ENCODE assay signal across 10 mouse cellular contexts in genomic region chr15:98788972-98789660, GRCm38 (mm10). TPM values are rescaled to one million over a fixed set of nuclear protein-coding genes. Genes with fewer than 3 reads are reported as not detected.
A peak's percentile ranks its signal among the peaks of the same experiment; 100 is the strongest.
DNase-seq lines count a peak whose midpoint lies in the region; ATAC-seq and TF ChIP-seq lines count a peak whose summit lies in the region.
"Had no signal": no experiment of that assay in that cellular context is flagged by ENCODE, and none has a peak within 500 bp of the region (broad histone marks: within the 10 kb centered on the region; RNA-seq: fewer than 3 reads in every experiment).

No protein-coding gene starts in this region.

- peak overlapping the region; percentile 19; the same call in 1 of the 2 replicates for H3K4me2 ChIP-seq in forebrain, embryonic 12.5 days
- no peak overlapping the region for H3K4me2 ChIP-seq in forebrain, embryonic 16.5 days (ENCODE audit: low read length)
- H3K4me2 ChIP-seq in hindbrain, postnatal 0 days (ENCODE audit: low read depth, low read length) = no peak overlapping the region
- peak overlapping the region; percentile 37 for H3K4me2 ChIP-seq in neural tube, embryonic 12.5 days (replicated peaks)

- H3K9ac ChIP-seq in forebrain, embryonic 12.5 days = no peak overlapping the region
- no peak overlapping the region for H3K9ac ChIP-seq in forebrain, embryonic 16.5 days (replicated peaks; ENCODE audit: low read depth, low read length)
- H3K9ac ChIP-seq in hindbrain, postnatal 0 days (replicated peaks; ENCODE audit: low read length) = no peak overlapping the region
- H3K9ac ChIP-seq in neural tube, embryonic 12.5 days = 0 out of 2 replicates have a peak overlapping the region, but pooled peaks have one; percentile 29

- DNase-seq in lung, postnatal 25 days (ENCODE audit: low spot score) = peak; percentile 39
- no peak for DNase-seq in lung, postnatal 4 days
- DNase-seq in hindbrain, postnatal 0 days (ENCODE audit: low spot score) = no peak
- no peak for DNase-seq in cerebellum, postnatal 10 days

- ATAC-seq in forebrain, embryonic 12.5 days (ENCODE audit: low FRiP score) = no peak
- ATAC-seq in forebrain, embryonic 16.5 days = no peak
- no peak for ATAC-seq in hindbrain, postnatal 0 days
- no peak for ATAC-seq in neural tube, embryonic 12.5 days (ENCODE audit: low FRiP score, low read depth)
- ATAC-seq in inflammation-experienced regulatory T-cells, adult 6 months = no peak
- ATAC-seq: CD4-positive, CD25-positive, alpha-beta regulatory T cell, adult 4 months had no signal

- H3K27me3 ChIP-seq in forebrain, embryonic 12.5 days = peaks cover 98% of the 10 kb centered on the region
- H3K27me3 ChIP-seq in forebrain, embryonic 16.5 days (replicated peaks; ENCODE audit: control insufficient read depth, insufficient read depth, low read length) = peaks cover 80% of the 10 kb centered on the region
- H3K27me3 ChIP-seq in hindbrain, postnatal 0 days (ENCODE audit: insufficient read depth, low read length) = peaks cover 58% of the 10 kb centered on the region
- H3K27me3 ChIP-seq in neural tube, embryonic 12.5 days (replicated peaks) = peaks cover 87% of the 10 kb centered on the region

- peak overlapping the region; percentile 15; the same call in 1 of the 2 replicates for H3K4me3 ChIP-seq in forebrain, embryonic 12.5 days (replicated peaks)
- H3K4me3 ChIP-seq in forebrain, embryonic 16.5 days (replicated peaks; ENCODE audit: low read length) = no peak overlapping the region
- peak overlapping the region; percentile 3; the same call in 1 of the 2 replicates for H3K4me3 ChIP-seq in hindbrain, postnatal 0 days (ENCODE audit: low read length)
- H3K4me3 ChIP-seq in neural tube, embryonic 12.5 days = peak overlapping the region; percentile 16; the same call in 1 of the 2 replicates

- H3K36me3 ChIP-seq in forebrain, embryonic 12.5 days (replicated peaks) = no peaks in the 10 kb centered on the region
- H3K36me3 ChIP-seq in forebrain, embryonic 16.5 days (ENCODE audit: control insufficient read depth, insufficient read depth) = no peaks in the 10 kb centered on the region
- no peaks in the 10 kb centered on the region for H3K36me3 ChIP-seq in hindbrain, postnatal 0 days (ENCODE audit: insufficient read depth, low read length)
- H3K36me3 ChIP-seq in neural tube, embryonic 12.5 days = no peaks in the 10 kb centered on the region

- H3K4me1 ChIP-seq in forebrain, embryonic 12.5 days = peaks cover 37% of the 10 kb centered on the region
- 0 out of 2 replicates have a peak, but pooled peaks cover 11% of the 10 kb centered on the region for H3K4me1 ChIP-seq in forebrain, embryonic 16.5 days (replicated peaks; ENCODE audit: control insufficient read depth, insufficient read depth, low read length)
- 0 out of 2 replicates have a peak, but pooled peaks cover 7% of the 10 kb centered on the region for H3K4me1 ChIP-seq in hindbrain, postnatal 0 days (ENCODE audit: insufficient read depth, low read length)
- peaks cover 25% of the 10 kb centered on the region for H3K4me1 ChIP-seq in neural tube, embryonic 12.5 days

- 10% methylated on average over 24 of the region's 24 CpGs for WGBS in forebrain, embryonic 12.5 days
- WGBS in forebrain, embryonic 16.5 days = 8% methylated on average over 24 of the region's 24 CpGs
- WGBS in hindbrain, postnatal 0 days = 10% methylated on average over 24 of the region's 24 CpGs
- 9% methylated on average over 24 of the region's 24 CpGs for WGBS in neural tube, embryonic 12.5 days

- no peak overlapping the region for H3K27ac ChIP-seq in forebrain, embryonic 12.5 days
- H3K27ac ChIP-seq in forebrain, embryonic 16.5 days (ENCODE audit: low read length) = no peak overlapping the region
- H3K27ac ChIP-seq in hindbrain, postnatal 0 days = no peak overlapping the region
- no peak overlapping the region for H3K27ac ChIP-seq in neural tube, embryonic 12.5 days

- 0 out of 2 replicates have a peak, but pooled peaks cover 5% of the 10 kb centered on the region for H3K9me3 ChIP-seq in forebrain, embryonic 12.5 days
- peaks cover 4% of the 10 kb centered on the region; the same call in 1 of the 2 replicates for H3K9me3 ChIP-seq in forebrain, embryonic 16.5 days (ENCODE audit: control insufficient read depth, low read length)
- H3K9me3 ChIP-seq in hindbrain, postnatal 0 days (ENCODE audit: low read length) = no peaks in the 10 kb centered on the region
- H3K9me3 ChIP-seq in neural tube, embryonic 12.5 days = 0 out of 2 replicates have a peak, but pooled peaks cover 3% of the 10 kb centered on the region

- TF ChIP-seq CTCF in hindbrain, postnatal 0 days (IDR thresholded peaks at IDR 0.05; ENCODE audit: low read depth) = no peak; the same call in 1 of the 2 replicates

RNA-seq across cellular contexts. Expression of gene Wnt1, which starts 0.5 kb away (rescaled TPM):
- polyA plus RNA-seq in forebrain, embryonic 12.5 days (2016; fragmentation: Nextera tagmentation; extraction: Ambion mirVana) = 0.18 and 0.61 TPM in 2 replicates
- 0.10 and 0.42 TPM in 2 replicates for polyA plus RNA-seq in forebrain, embryonic 16.5 days (2015; fragmentation: Nextera tagmentation; extraction: Ambion mirVana)
- total RNA-seq in hindbrain, postnatal 0 days (2014; rRNA removed) = 0.05 TPM in 1 of 2 replicates, not detected in the other
- 0.52 and 0.59 TPM in 2 replicates for polyA plus RNA-seq in hindbrain, postnatal 0 days (2015; fragmentation: Nextera tagmentation; extraction: Ambion mirVana)
- polyA plus RNA-seq in neural tube, embryonic 12.5 days (2016; fragmentation: Nextera tagmentation; extraction: Ambion mirVana) = 7.5 and 12.3 TPM in 2 replicates
- polyA plus RNA-seq in inflammation-experienced regulatory T-cells, adult 6 months (2017; shearing (Covaris generic)) = under 1 TPM in 1 of 3 experiments, not detected in 2; 0.15 TPM
- total RNA-seq: adrenal gland, postnatal 4 days had no signal
- polyA plus RNA-seq: CD4-positive, CD25-positive, alpha-beta regulatory T cell, adult 4 months had no signal

RNA-seq across cellular contexts. Expression of gene Wnt10b, which starts 11.2 kb away (rescaled TPM):
- polyA plus RNA-seq in forebrain, embryonic 12.5 days (2016; fragmentation: Nextera tagmentation; extraction: Ambion mirVana) = 0.18 and 0.24 TPM in 2 replicates
- not detected in 2 replicates for polyA plus RNA-seq in forebrain, embryonic 16.5 days (2015; fragmentation: Nextera tagmentation; extraction: Ambion mirVana)
- 1.4 and 4.5 TPM in 2 replicates for total RNA-seq in hindbrain, postnatal 0 days (2014; rRNA removed)
- 0.29 TPM in 1 of 2 replicates, not detected in the other for polyA plus RNA-seq in hindbrain, postnatal 0 days (2015; fragmentation: Nextera tagmentation; extraction: Ambion mirVana)
- 0.26 and 0.53 TPM in 2 replicates for polyA plus RNA-seq in neural tube, embryonic 12.5 days (2016; fragmentation: Nextera tagmentation; extraction: Ambion mirVana)
- under 1 TPM in 1 of 3 experiments, not detected in 2; 0.15 TPM for polyA plus RNA-seq in inflammation-experienced regulatory T-cells, adult 6 months (2017; shearing (Covaris generic))
- polyA plus RNA-seq: CD4-positive, CD25-positive, alpha-beta regulatory T cell, adult 4 months had no signal

RNA-seq across cellular contexts. Expression of gene Ddn, which starts 20.2 kb away (rescaled TPM):
- 0.22 TPM in 1 of 2 replicates, not detected in the other for polyA plus RNA-seq in forebrain, embryonic 12.5 days (2016; fragmentation: Nextera tagmentation; extraction: Ambion mirVana)
- 0.46 and 0.58 TPM in 2 replicates for polyA plus RNA-seq in forebrain, embryonic 16.5 days (2015; fragmentation: Nextera tagmentation; extraction: Ambion mirVana)
- 2.7 and 6.5 TPM in 2 replicates for total RNA-seq in hindbrain, postnatal 0 days (2014; rRNA removed)
- polyA plus RNA-seq in hindbrain, postnatal 0 days (2015; fragmentation: Nextera tagmentation; extraction: Ambion mirVana) = 0.45 and 0.64 TPM in 2 replicates
- polyA plus RNA-seq in neural tube, embryonic 12.5 days (2016; fragmentation: Nextera tagmentation; extraction: Ambion mirVana) = 0.47 and 0.82 TPM in 2 replicates
- not detected for polyA plus RNA-seq in inflammation-experienced regulatory T-cells, adult 6 months (2017; shearing (Covaris generic))
- polyA plus RNA-seq: CD4-positive, CD25-positive, alpha-beta regulatory T cell, adult 4 months had no signal

RNA-seq across cellular contexts. Expression of gene Arf3, which starts 26.1 kb away (rescaled TPM):
- polyA plus RNA-seq in forebrain, embryonic 12.5 days (2016; fragmentation: Nextera tagmentation; extraction: Ambion mirVana) = 58.2 and 58.3 TPM in 2 replicates
- polyA plus RNA-seq in forebrain, embryonic 16.5 days (2015; fragmentation: Nextera tagmentation; extraction: Ambion mirVana) = 82.6 and 99.9 TPM in 2 replicates
- total RNA-seq in hindbrain, postnatal 0 days (2014; rRNA removed) = 127 TPM in 2 replicates
- polyA plus RNA-seq in hindbrain, postnatal 0 days (2015; fragmentation: Nextera tagmentation; extraction: Ambion mirVana) = 80.7 and 92.9 TPM in 2 replicates
- 69.7 and 77.4 TPM in 2 replicates for polyA plus RNA-seq in neural tube, embryonic 12.5 days (2016; fragmentation: Nextera tagmentation; extraction: Ambion mirVana)
- 10 to 100 TPM; 35.5 to 38.0 (median 37.8) TPM for polyA plus RNA-seq in inflammation-experienced regulatory T-cells, adult 6 months (2017; shearing (Covaris generic))

RNA-seq across cellular contexts. Expression of gene Prkag1, which starts 42.2 kb away (rescaled TPM):
- 85.2 and 89.4 TPM in 2 replicates for polyA plus RNA-seq in forebrain, embryonic 12.5 days (2016; fragmentation: Nextera tagmentation; extraction: Ambion mirVana)
- 79.5 and 89.2 TPM in 2 replicates for polyA plus RNA-seq in forebrain, embryonic 16.5 days (2015; fragmentation: Nextera tagmentation; extraction: Ambion mirVana)
- 62.4 and 99.4 TPM in 2 replicates for total RNA-seq in hindbrain, postnatal 0 days (2014; rRNA removed)
- polyA plus RNA-seq in hindbrain, postnatal 0 days (2015; fragmentation: Nextera tagmentation; extraction: Ambion mirVana) = 61.1 and 62.3 TPM in 2 replicates
- 70.1 and 79.2 TPM in 2 replicates for polyA plus RNA-seq in neural tube, embryonic 12.5 days (2016; fragmentation: Nextera tagmentation; extraction: Ambion mirVana)
- 100 to 1,000 TPM; 119 to 137 (median 129) TPM for polyA plus RNA-seq in inflammation-experienced regulatory T-cells, adult 6 months (2017; shearing (Covaris generic))

Comparison
In these comparisons a context has a peak if more than half of its experiments do, and no peak if none do; other contexts are left out.
1. H3K4me2 ChIP-seq: peak in forebrain, embryonic 12.5 days (single experiment) and neural tube, embryonic 12.5 days (single experiment); none in forebrain, embryonic 16.5 days (single experiment) and hindbrain, postnatal 0 days (single experiment).